ENCODE assay signal across 7 mouse cellular contexts in genomic region chr13:9846543-9847434, GRCm38 (mm10).
DNase-seq lines count a peak whose midpoint lies in the region; ATAC-seq and TF ChIP-seq lines count a peak whose summit lies in the region.

No protein-coding gene starts in this region.

- H3K9ac ChIP-seq in midbrain, embryonic 11.5 days (ENCODE audit: low read length), result no peak overlapping the region

- no peak for TF ChIP-seq POLR2A in small intestine, adult 2 months (IDR thresholded peaks at IDR 0.05; ENCODE audit: low read depth, low read length)

- peak overlapping the region; percentile 15; the same call in 1 of the 2 replicates for H3K4me2 ChIP-seq in midbrain, embryonic 11.5 days

- intact Hi-C loops in left cerebral cortex, adult 2 months (cut with DNase I), result loop anchor here (1.0 to 5.0 kb wide), 2 partner anchors 164 to 664 kb away; no protein-coding TSS in a partner anchor

- no peaks in the 10 kb centered on the region for H3K4me1 ChIP-seq in midbrain, embryonic 11.5 days (ENCODE audit: control insufficient read depth, insufficient read depth, low read length)
- no peaks in the 10 kb centered on the region for H3K4me1 ChIP-seq in small intestine, adult 2 months (ENCODE audit: control insufficient read depth, insufficient read depth, insufficient read length, low read length)

- 36% methylated on average over 14 of the region's 14 CpGs for WGBS in midbrain, embryonic 11.5 days
- WGBS in small intestine, adult 2 months, result 35% methylated on average over 14 of the region's 14 CpGs

- ATAC-seq in inflammation-experienced regulatory T-cells, adult 6 months, result peak; percentile 88
- peak; percentile 89 for ATAC-seq in midbrain, embryonic 11.5 days (ENCODE audit: low FRiP score)

- H3K27me3 ChIP-seq in midbrain, embryonic 11.5 days (ENCODE audit: control insufficient read depth, insufficient read depth, low read length), result no peaks in the 10 kb centered on the region
- H3K27me3 ChIP-seq in small intestine, adult 2 months (ENCODE audit: control insufficient read depth, insufficient read depth, low read length), result no peaks in the 10 kb centered on the region

- TF ChIP-seq CTCF in left cerebral cortex, adult 2 months (IDR thresholded peaks at IDR 0.05), result no peak; the same call in none of the 2 replicates
- peak; percentile 99 for TF ChIP-seq CTCF in small intestine, adult 2 months (IDR thresholded peaks at IDR 0.05; ENCODE audit: extremely low read depth, insufficient read length, insufficient replicate concordance, low read depth, low read length)

- no peak overlapping the region for H3K27ac ChIP-seq in left cerebral cortex, adult 2 months
- H3K27ac ChIP-seq in midbrain, embryonic 11.5 days (ENCODE audit: low read depth, low read length), result no peak overlapping the region
- no peak overlapping the region for H3K27ac ChIP-seq in small intestine, adult 2 months (ENCODE audit: insufficient read depth, low read depth, low read length)

- H3K4me3 ChIP-seq in left cerebral cortex, adult 2 months, result peak overlapping the region; percentile 35
- no peak overlapping the region for H3K4me3 ChIP-seq in midbrain, embryonic 11.5 days (ENCODE audit: low read depth, low read length)
- no peak overlapping the region for H3K4me3 ChIP-seq in small intestine, adult 2 months (ENCODE audit: low read depth, low read length)

- H3K36me3 ChIP-seq in midbrain, embryonic 11.5 days (ENCODE audit: control insufficient read depth, insufficient read depth, low read length), result no peaks in the 10 kb centered on the region
- H3K36me3 ChIP-seq in small intestine, adult 2 months (ENCODE audit: control insufficient read depth, insufficient read depth, low read length), result no peaks in the 10 kb centered on the region

- H3K9me3 ChIP-seq in midbrain, embryonic 11.5 days (ENCODE audit: control insufficient read depth, low read length), result no peaks in the 10 kb centered on the region

- peak; percentile 41 for DNase-seq in ZHBTc4 (ENCODE audit: low read depth, low spot score)
- peak; percentile 74 to 82 for DNase-seq in cerebellum, postnatal 10 days
- DNase-seq in gastrocnemius, adult 8-10 months (ENCODE audit: low spot score in 2 of 2), result peak; percentile 7
- DNase-seq in left cerebral cortex, adult 2 months (ENCODE audit: extremely low spot score in 1 of 2, low spot score in 2 of 2), result peak; percentile 53 to 65
- DNase-seq in midbrain, embryonic 11.5 days (ENCODE audit: low spot score, missing footprints), result peak; percentile 97

Comparison
In these comparisons a context has a peak if more than half of its experiments do, and no peak if none do; other contexts are left out.
1. DNase-seq: peak in every context shown above with its lines; median percentile 97 in midbrain, embryonic 11.5 days; 78 in cerebellum, postnatal 10 days; 59 in left cerebral cortex, adult 2 months; 41 in ZHBTc4; 7 in gastrocnemius, adult 8-10 months.